Mouse (Mus musculus) megakaryocyte progenitor cell, adult 5-6 weeks (primary cell): Measurements from ENCODE around the gene Ebi3. TPM values are rescaled to one million over a fixed set of nuclear protein-coding genes. Genes with fewer than 3 reads are reported as not detected.

Experiments used
- ATAC-seq: replicated peaks from 2 replicates; pipeline ENCODE4 v1.8.0; 2016; ENCODE audit warnings: mild to moderate bottlenecking, moderate TSS enrichment, inconsistent platforms; ENCODE audit not compliant: poor library complexity
- total RNA-seq, 2 experiments: library from RNA; stranded (forward) in 1 of 2; stranded (reverse) in 1 of 2; fragments of 157-497, 149-512 nt in 1 of 2; fragments of 200-1000 nt in 1 of 2; gene quantifications; 2 replicates each; pipeline versions ENCODE4 v1.2.3 to v1.2.4; 2015 to 2017

The Ebi3 gene
- total RNA-seq, 2 experiments from 2014 or later = 14.4 to 17.7 TPM

GRCm38 (mm10) chr17:55996007-55996406, 43.6 kb downstream of the Ebi3 start:
- no peak for ATAC-seq

DNA sequence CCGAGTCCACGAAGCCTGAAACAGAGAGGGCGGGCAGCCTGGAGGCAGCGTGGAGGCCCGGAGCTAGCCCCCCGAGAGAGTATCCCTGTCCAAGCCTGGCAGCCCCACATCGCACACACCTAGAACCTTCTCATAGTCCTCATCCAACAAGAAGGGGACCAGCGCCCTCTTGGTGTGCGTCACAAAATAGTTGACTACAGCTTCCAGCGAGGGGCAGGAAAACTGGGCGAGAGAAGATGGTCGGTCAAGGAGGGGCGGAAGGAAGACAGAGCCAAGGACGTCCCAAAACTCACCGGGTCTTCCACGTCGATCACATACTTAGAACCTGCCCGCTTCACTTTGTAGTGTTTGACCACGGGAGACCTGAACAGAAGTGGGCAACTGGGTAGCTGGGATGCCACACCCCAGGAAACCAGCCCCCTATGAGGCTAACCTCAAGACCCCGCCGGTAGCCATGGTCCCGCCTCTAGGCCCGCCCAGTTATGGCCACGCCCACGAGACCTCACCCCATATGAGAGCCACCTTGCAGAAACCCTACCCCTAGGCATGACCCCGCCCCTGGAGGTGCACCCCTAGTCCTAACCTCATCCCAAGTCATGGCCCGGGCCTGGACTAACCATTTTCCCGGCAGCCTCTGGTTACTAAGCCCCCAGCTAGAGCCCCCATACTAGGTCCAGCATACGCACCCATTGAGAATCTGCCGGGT, 47.5 kb downstream of the Ebi3 start:
- no peak for ATAC-seq

GRCm38 (mm10) chr17:56003000-56003399, 50.6 kb downstream of the Ebi3 start:
- peak; percentile 70 for ATAC-seq

GRCm38 (mm10) chr17:56005415-56006061, 53.1 kb downstream of the Ebi3 start, which contains the start of the genes Stap2 and Mpnd:
Stap2 (minus strand) TSS chr17:56005584.
Mpnd (plus strand) TSS chr17:56005711.
- ATAC-seq = no peak

Other genes starting within 250 kb of the Ebi3 start
- gene Pot1b, start 240.0 kb upstream of the Ebi3 start, total RNA-seq (2015) = 16.5 and 30.6 TPM in 2 replicates
- 29.8 and 38.3 TPM in 2 replicates for gene Pot1b, start 240.0 kb upstream of the Ebi3 start, total RNA-seq (2017)
- 0.35 and 2.3 TPM in 2 replicates for gene Adgre4, start 202.7 kb upstream of the Ebi3 start, total RNA-seq (2015)
- gene Adgre4, start 202.7 kb upstream of the Ebi3 start, total RNA-seq (2017) = 0.10 and 0.67 TPM in 2 replicates
- 5.9 and 9.2 TPM in 2 replicates for gene Zfp119a, start 73.7 kb upstream of the Ebi3 start, total RNA-seq (2015)
- 3.9 and 6.8 TPM in 2 replicates for gene Zfp119a, start 73.7 kb upstream of the Ebi3 start, total RNA-seq (2017)
- 12.5 and 17.0 TPM in 2 replicates for gene Zfp959, start 60.5 kb upstream of the Ebi3 start, total RNA-seq (2015)
- 10.3 and 10.7 TPM in 2 replicates for gene Zfp959, start 60.5 kb upstream of the Ebi3 start, total RNA-seq (2017)
- 3.8 and 5.5 TPM in 2 replicates for gene Zfp119b, start 3.1 kb upstream of the Ebi3 start, total RNA-seq (2015)
- 4.8 and 5.2 TPM in 2 replicates for gene Zfp119b, start 3.1 kb upstream of the Ebi3 start, total RNA-seq (2017)
- 7.4 and 11.0 TPM in 2 replicates for gene Yju2, start 6.5 kb downstream of the Ebi3 start, total RNA-seq (2015)
- 21.8 and 23.3 TPM in 2 replicates for gene Yju2, start 6.5 kb downstream of the Ebi3 start, total RNA-seq (2017)
- gene Shd, start 17.8 kb downstream of the Ebi3 start, total RNA-seq (2015) = 0.39 and 0.98 TPM in 2 replicates
- not detected in 2 replicates for gene Shd, start 17.8 kb downstream of the Ebi3 start, total RNA-seq (2017)
- not detected in 2 replicates for gene Fsd1, start 33.9 kb downstream of the Ebi3 start, total RNA-seq (2015)
- not detected in 2 replicates for gene Fsd1, start 33.9 kb downstream of the Ebi3 start, total RNA-seq (2017)
- 0.32 TPM in 1 of 2 replicates, not detected in the other for gene Stap2, start 52.9 kb downstream of the Ebi3 start, total RNA-seq (2015)
- gene Stap2, start 52.9 kb downstream of the Ebi3 start, total RNA-seq (2017) = not detected in 2 replicates
- gene Mpnd, start 53.1 kb downstream of the Ebi3 start, total RNA-seq (2015) = 9.2 and 17.4 TPM in 2 replicates
- gene Mpnd, start 53.1 kb downstream of the Ebi3 start, total RNA-seq (2017) = 76.6 and 92.5 TPM in 2 replicates
- gene Sh3gl1, start 84.0 kb downstream of the Ebi3 start, total RNA-seq (2015) = 19.1 TPM in 2 replicates
- gene Sh3gl1, start 84.0 kb downstream of the Ebi3 start, total RNA-seq (2017) = 22.1 and 25.0 TPM in 2 replicates
- 15.5 and 16.7 TPM in 2 replicates for gene Chaf1a, start 87.8 kb downstream of the Ebi3 start, total RNA-seq (2015)
- 32.3 and 33.9 TPM in 2 replicates for gene Chaf1a, start 87.8 kb downstream of the Ebi3 start, total RNA-seq (2017)
- gene Ubxn6, start 122.4 kb downstream of the Ebi3 start, total RNA-seq (2015) = 13.6 and 13.7 TPM in 2 replicates
- gene Ubxn6, start 122.4 kb downstream of the Ebi3 start, total RNA-seq (2017) = 17.4 and 19.9 TPM in 2 replicates
- 20.7 and 25.4 TPM in 2 replicates for gene Hdgfl2, start 127.0 kb downstream of the Ebi3 start, total RNA-seq (2015)
- gene Hdgfl2, start 127.0 kb downstream of the Ebi3 start, total RNA-seq (2017) = 80.0 and 87.8 TPM in 2 replicates
- gene Plin4, start 157.2 kb downstream of the Ebi3 start, total RNA-seq (2015) = not detected in 2 replicates
- not detected in 2 replicates for gene Plin4, start 157.2 kb downstream of the Ebi3 start, total RNA-seq (2017)
- 0.17 TPM in 1 of 2 replicates, not detected in the other for gene Plin5, start 165.0 kb downstream of the Ebi3 start, total RNA-seq (2015)
- 0.14 TPM in 1 of 2 replicates, not detected in the other for gene Plin5, start 165.0 kb downstream of the Ebi3 start, total RNA-seq (2017)
- 1.6 and 3.6 TPM in 2 replicates for gene Lrg1, start 169.4 kb downstream of the Ebi3 start, total RNA-seq (2015)
- 1.4 and 4.7 TPM in 2 replicates for gene Lrg1, start 169.4 kb downstream of the Ebi3 start, total RNA-seq (2017)
- gene Sema6b, start 187.7 kb downstream of the Ebi3 start, total RNA-seq (2015) = 1.8 and 2.2 TPM in 2 replicates
- gene Sema6b, start 187.7 kb downstream of the Ebi3 start, total RNA-seq (2017) = 3.2 and 4.9 TPM in 2 replicates
- gene Tnfaip8l1, start 209.8 kb downstream of the Ebi3 start, total RNA-seq (2015) = 1.5 and 2.2 TPM in 2 replicates
- 0.91 and 2.8 TPM in 2 replicates for gene Tnfaip8l1, start 209.8 kb downstream of the Ebi3 start, total RNA-seq (2017)
- gene Mydgf, start 231.3 kb downstream of the Ebi3 start, total RNA-seq (2015) = 55.1 and 56.1 TPM in 2 replicates
- 50.4 and 57.1 TPM in 2 replicates for gene Mydgf, start 231.3 kb downstream of the Ebi3 start, total RNA-seq (2017)